Mouse (Mus musculus): ENCODE results near the gene Cbln1.

The Cbln1 gene

DNA sequence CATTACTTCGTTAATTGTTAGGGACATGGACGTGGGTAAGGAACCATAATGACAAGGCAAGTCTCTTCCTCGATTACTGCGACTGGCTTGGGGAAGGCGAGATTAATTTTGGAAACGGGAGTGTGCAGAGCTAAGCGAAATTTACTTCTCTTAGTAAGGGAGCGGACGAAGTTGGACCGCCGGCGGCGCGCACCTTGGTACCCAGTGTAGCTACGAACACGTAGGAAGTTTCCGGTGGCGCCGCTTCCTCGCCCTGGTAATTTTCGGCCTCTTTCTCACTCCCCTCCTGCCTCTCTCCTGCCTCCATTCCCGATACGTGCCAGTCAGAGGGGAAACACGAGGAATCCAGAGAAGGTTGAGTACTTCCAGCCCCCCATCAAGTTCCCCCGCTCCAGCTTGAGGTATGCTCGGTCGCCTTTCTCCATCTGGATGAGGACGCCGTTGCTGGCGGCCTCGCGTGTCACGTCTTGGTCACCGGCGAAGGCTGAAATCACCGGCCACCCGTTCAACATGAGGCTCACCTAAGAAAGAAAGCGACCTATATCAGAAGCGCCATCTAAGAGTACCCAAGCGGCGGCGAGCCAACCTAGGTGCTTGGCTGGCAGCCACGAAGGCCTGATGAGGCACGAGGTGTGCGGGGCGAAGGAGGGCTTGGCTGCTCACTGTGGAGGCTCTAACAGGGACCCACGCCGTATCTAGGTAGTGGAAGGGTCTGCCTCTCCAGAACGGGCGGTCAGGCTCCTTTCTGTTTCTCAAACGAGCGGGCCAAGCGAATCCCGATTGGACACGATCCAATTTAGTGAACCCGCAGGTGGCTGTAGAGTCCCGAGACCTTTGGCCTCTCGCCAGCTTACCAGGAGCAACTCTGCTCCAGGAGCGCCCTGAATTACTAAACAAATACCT lies 2.2 kb downstream of the Cbln1 start:
- no peak for DNase-seq (ENCODE audit: low read depth, low spot score)

DNA sequence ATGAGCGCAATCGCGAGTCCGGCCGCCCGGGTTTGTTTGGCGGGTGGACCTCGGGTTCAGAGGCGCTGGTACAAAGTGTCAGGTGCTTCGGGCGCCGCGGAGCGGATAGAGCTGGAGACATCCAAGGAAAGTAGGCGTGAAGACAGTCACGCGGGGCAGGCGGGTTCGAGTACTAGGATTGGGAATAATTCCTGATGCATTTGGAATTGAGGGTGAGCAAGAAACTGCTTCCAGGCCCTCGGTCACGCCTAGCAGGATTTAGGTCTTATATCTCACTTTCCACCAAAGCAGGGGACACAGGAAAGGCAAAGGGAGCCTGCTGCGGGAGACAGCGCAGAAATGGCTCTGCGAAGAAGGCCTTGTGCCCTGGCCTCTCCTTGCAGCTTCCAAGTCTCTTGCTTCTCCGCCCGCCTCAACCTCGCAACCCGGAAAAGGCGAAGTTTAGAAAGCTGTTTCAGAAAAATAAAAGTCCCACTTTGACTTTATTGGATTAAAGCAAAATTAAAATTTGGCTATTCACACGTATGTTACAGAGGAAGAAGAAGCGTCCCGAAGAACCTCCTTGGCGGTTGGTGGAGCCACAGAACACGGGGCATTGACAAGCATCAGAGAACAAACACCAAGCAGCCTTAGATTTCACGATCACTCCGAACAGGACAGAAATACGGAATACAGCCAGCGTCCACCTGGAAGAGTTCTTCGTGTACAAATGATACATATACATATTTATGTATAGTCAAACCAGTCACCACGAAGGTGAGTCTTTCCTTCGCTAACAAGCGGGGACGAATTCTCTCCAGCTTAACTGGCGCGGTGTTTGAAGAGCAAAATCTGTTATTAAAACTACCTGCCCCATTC lies 3.2 kb downstream of the Cbln1 start:
- DNase-seq (ENCODE audit: low read depth, low spot score), result no peak

DNA sequence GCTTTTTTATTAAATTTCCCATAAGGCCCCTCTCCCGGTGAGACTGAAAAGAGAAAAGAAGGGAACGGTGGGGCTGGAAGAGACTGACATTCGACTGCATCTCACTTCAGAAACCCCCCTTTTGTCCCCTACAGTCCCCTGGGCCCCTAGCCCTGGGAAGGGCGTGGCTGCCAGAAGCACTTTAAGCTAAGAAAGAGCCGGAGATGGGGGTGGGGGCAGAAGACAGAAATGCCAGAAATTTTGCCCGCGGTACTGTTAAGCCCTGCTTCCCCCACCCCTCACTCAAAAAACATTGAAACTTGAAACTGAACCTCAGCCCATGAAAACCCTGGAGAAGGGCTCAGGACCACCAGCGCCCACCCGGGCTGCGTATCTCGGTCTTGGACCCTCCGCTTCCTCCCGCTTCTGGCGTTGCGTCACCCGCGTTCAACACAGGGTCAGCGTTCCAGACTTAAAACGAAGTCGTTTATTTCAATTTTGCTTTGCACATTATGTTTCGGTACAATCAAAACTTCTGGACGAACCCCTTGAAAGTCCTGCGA lies 3.9 kb downstream of the Cbln1 start:
- no peak for DNase-seq (ENCODE audit: low read depth, low spot score)

DNA sequence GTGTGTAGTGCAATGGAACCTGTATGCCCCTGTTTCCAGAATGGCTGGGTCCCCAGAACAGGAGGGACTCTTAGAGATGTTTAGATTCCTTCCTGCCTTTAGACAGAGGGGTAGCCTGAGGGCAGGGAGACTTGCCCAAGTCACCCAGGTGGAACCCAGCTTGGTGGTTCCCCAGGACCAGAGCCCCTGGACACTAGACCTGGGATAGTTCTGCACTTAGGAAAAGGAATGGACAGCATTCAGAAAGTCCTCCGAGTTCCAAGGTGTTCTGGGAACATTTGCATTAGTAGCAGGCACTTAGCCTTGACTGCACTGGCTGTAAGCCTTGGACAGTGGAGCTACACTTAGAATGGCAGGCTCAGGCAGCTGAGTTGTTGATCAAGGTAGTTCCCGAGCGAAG lies 4.5 kb downstream of the Cbln1 start:
- DNase-seq (ENCODE audit: low read depth, low spot score), result no peak

DNA sequence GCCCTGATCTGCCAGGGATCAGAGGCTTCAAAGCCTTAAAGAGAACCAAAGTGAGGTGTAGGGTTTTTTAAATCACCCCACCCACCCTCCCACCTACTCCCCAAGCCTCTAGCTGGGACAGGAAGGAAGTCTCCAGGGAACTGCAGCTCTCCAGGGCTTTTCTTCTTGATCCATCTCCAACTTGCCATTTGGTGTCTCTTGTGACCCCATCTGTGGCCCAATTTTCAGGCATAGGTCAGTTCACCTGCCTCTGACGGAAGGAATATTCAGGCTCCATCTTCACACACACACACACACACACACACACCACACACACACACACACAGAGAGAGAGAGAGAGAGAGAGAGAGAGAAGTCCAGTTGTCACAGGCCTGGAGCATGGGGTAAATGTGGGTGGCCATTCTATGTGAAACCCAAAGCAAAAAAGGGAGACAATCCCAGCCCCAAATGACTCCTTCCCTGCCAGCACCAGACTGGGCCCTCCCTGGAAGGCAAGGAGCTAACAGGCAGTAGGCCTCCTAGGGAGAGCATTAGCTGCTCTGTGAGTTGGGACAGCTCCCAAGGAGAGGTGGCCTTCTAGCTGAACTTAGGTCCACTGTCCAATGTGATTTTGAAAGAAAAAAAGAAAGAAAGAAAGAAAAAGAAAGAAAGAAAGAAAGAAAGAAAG lies 5.3 kb downstream of the Cbln1 start:
- no peak for DNase-seq (ENCODE audit: low read depth, low spot score)

DNA sequence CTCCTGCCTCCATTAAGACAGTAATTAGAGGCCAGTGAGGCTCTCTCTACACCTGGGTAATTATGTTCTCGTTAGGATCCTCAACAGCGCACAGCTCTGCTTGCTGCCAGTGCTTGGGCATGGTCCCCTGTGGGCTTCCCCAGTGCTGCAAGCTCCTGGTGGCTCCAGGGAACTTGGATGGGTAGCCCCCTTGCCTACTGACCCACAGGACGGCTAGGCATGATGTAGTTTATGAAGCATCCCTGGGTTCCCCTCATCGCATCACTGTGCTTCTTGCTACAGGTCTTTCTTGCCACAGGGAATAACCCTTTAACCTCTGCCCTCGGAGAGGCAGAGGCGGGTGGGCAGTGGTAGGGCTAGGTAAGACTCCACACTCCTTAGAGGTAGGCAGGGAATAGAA lies 6.1 kb downstream of the Cbln1 start:
- DNase-seq (ENCODE audit: low read depth, low spot score), result no peak

DNA sequence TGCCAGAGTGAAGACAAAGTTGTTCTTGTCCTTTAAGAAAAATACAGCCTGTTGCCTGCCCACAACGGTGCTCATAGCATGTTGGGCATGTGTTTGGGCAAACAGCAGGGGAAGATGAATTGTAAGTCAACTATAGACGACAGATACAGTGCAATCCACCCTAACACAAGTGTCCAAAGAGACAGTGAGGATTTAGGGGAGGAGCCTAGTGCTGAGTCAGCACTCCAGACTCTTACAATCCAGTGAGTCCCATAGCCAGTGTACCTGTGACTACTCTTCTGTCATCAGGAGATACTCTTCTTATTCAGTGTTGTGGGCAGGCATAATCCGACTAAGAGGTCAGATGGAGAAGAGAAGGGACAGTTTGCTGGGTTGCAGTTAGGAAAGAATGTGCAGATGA lies 8.0 kb downstream of the Cbln1 start:
- no peak for DNase-seq (ENCODE audit: low read depth, low spot score)

DNA sequence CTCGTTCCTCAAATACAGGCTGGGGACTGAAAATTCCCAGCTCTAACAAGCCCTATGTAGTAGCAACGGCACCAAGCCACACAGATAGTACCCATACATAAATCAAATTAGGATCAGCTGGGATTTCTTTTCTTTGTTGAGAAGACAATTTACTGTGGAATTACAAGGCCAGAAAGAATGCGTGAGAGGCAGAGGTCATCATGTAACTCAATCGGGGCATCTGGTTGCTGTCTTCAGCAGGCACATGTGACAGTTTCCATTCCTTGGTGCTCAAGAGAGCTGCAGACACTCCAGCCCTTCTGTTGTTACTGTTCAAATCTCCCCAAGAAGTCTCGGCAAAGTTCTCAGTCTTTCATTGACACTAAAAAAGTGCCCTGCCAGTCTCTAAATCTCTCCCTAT lies 10.6 kb downstream of the Cbln1 start:
- DNase-seq (ENCODE audit: low read depth, low spot score), result no peak

DNA sequence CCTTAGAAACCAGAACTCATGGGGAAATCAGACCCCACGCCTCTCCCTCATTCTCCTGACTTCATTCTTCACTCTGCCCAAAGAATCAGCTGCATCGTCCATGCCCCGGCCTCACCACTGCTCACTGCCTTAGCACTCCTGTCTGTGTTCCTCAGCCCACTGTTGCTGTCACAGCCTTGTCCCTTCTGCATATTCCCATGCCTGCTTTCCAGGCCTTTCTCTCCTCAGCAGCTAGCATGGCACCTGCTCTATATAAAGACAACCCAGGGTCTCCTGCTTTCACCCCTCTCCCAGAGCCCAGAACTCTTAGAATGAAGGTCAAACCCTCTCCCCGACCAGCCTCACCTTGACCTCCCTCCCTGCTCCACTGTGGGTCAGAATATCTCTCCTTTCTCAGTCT lies 15.5 kb downstream of the Cbln1 start:
- DNase-seq (ENCODE audit: low read depth, low spot score), result no peak

DNA sequence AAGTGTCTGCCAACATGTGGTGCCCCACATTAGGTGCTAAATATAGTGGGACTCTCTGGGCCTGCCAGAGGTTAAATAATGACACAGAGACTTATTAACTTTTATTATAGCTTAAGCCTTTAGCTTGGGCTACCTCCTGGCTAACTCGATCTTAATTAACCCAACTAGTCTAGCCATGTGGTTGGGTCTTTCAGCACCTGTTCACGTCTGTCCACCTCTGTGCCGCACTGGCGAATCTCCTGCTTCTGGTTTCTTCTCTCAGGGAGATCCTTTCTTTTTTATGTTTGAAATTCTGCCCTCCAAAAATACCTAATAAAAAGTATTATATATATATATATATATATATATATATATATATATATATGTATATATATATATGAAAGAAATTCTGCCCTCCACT lies 19.6 kb downstream of the Cbln1 start:
- no peak for DNase-seq (ENCODE audit: low read depth, low spot score)

DNA sequence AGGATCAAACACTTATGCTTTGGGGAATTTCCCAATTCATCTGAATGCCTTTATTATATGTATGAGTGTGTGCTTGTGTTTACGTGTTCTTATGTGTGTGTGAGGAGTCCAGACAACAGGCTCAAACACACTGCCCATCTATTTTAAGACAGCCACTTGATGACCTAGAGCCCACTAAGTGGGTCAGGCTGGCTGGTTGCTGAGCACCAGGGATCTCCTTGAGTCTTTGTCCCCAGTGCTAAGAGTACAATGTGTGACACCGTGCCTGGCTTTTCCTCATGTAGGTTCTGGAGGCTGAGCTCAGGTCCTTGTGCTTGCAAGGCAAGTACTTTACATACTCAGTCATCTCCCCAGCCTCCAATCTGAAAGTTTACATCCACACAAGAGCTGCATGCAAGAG lies 20.7 kb downstream of the Cbln1 start:
- no peak for DNase-seq (ENCODE audit: low read depth, low spot score)

DNA sequence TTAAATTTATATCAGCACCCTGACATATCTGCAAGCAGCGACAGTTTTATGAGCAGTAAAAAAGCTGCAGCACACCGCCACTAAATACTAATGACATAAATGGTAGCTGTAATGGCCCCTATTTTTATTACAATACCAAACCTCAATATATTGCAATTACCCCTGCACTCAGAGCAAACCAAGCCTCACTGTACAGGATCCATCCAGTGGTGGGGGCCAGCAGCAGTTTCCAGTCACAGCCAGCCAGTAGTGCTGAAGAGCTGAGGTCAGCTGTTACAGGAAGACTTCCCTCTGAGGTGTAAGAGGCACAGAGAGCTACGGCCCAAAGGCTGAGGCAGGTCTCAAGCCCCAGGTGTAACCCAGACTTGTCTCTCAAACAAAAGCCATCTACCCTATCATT lies 37.8 kb downstream of the Cbln1 start:
- DNase-seq (ENCODE audit: low read depth, low spot score), result no peak

DNA sequence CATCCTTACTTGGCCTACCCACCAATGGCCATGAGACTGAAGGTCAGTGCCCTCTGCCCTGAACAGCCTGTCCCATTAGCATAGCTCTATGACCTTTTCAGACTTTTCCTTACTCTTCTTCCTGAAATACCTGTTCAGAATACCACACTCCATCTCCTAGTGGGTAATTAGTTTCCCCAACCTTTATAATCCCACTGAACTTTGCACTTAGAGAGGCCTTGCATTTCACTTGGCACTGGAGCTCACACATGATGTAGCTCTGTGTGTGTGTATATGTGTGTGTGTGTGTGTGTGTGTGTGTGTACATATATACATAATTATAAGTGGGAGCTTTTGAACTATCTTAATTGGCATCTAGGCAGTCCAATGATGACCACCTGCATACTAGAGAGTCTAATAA lies 45.2 kb downstream of the Cbln1 start:
- DNase-seq (ENCODE audit: low read depth, low spot score), result no peak

DNA sequence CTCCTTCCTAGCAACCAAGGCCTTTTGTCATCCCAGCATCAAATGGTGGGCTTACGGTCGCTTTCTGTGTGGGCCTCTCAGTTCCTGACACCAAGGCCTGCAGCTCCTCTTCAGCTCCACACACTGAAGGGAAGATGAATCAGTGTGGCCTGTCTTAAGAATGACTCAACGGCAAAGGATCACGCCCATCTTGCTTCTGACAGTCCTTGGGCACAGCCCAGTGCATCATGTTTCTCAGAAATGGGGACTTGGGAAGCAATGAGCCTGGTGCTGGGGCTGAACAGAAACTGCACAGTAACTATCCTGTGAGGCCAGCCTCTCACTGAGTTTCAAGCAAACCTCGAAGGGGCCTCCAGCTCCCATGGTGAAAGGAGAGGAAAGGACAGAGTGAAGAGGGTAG lies 47.7 kb downstream of the Cbln1 start:
- DNase-seq (ENCODE audit: low read depth, low spot score), result peak; percentile 73

DNA sequence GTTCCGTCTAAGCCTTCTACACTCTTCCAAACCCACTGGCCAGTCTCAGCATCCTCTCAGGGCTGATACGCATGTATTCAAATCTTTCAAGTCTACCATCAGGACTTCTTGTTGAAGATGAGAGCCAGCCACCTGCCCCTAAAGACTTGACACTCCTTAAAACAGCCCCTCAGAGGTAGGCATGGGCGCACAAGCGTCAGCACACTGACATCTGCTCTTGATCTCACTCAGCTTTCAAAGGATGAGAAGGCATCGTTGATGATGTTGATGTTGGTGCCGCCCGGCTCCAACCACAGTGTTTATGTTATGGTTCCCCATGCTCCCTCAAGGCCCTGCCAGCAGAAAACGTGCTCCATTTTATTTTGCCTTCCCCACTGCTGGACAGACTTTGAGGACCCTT lies 50.7 kb downstream of the Cbln1 start:
- no peak for DNase-seq (ENCODE audit: low read depth, low spot score)

Data from 3T3-L1 (cell line).